Mouse (Mus musculus) heart, postnatal 0 days (tissue): Measurements from ENCODE around the gene Slc30a1. TPM values are rescaled to one million over a fixed set of nuclear protein-coding genes. Genes with fewer than 3 reads are reported as not detected.

Source experiments
- ATAC-seq: fragments of 200-750 bp; cut with Nextera tagmentation; 2 replicates; pipeline ENCODE4 v1.8.0; 2017; ENCODE audit warnings: low read depth, moderate number of reproducible peaks, moderate library complexity; ENCODE audit not compliant: insufficient read depth
- DNase-seq: peaks from one replicate; pipeline ENCODE4 v3.0.0-alpha.2; 2016; ENCODE audit warnings: low spot score
- H3K27ac ChIP-seq: fragments of 300-500 bp; sonication (generic); 2 replicates; pipeline ENCODE4 v1.5.1; 2014; ENCODE audit warnings: low read depth, mild to moderate bottlenecking
- H3K27me3 ChIP-seq: fragments of 300-500 bp; sonication (generic); 2 replicates; pipeline ENCODE4 v1.6.1; 2014; ENCODE audit warnings: low read length, mixed read lengths; ENCODE audit not compliant: control insufficient read depth, insufficient read depth
- H3K36me3 ChIP-seq: fragments of 300-500 bp; sonication (generic); replicated peaks from 2 replicates; pipeline ENCODE4 v1.6.1; 2014; ENCODE audit warnings: low read length, mixed read lengths; ENCODE audit not compliant: control insufficient read depth, insufficient read depth
- H3K4me1 ChIP-seq: fragments of 300-500 bp; sonication (generic); 2 replicates; pipeline ENCODE4 v1.6.1; 2014; ENCODE audit warnings: antibody characterized with exemption; ENCODE audit not compliant: control insufficient read depth, insufficient read depth
- H3K4me2 ChIP-seq: fragments of 300-500 bp; sonication (generic); 2 replicates; pipeline ENCODE4 v1.6.1; 2014; ENCODE audit warnings: low read depth, mild to moderate bottlenecking, low read length, moderate library complexity
- H3K4me3 ChIP-seq: fragments of 300-500 bp; sonication (generic); 2 replicates; pipeline ENCODE4 v1.5.1; 2014; ENCODE audit warnings: low read depth, low read length
- H3K9ac ChIP-seq: fragments of 300-500 bp; sonication (generic); replicated peaks from 2 replicates; pipeline ENCODE4 v1.6.1; 2014; ENCODE audit warnings: low read depth, low read length, mixed read lengths
- H3K9me3 ChIP-seq: fragments of 300-500 bp; sonication (generic); replicated peaks from 2 replicates; pipeline ENCODE4 v1.6.1; 2016; ENCODE audit warnings: low read length; ENCODE audit not compliant: control insufficient read depth
- CTCF ChIP-seq: IDR thresholded peaks from 2 replicates; pipeline ENCODE4 v1.5.1; 2016; ENCODE audit warnings: antibody characterized with exemption, control low read depth, low read depth
- EP300 ChIP-seq: IDR thresholded peaks from 2 replicates; pipeline ENCODE4 v1.6.1; 2016; ENCODE audit warnings: antibody characterized with exemption, low read depth
- WGBS: fragments of 180-500 bp; shearing (Covaris S2); extraction: QIAGEN DNeasy Blood & Tissue Kit; methylation state at CpG from one replicate; pipeline ENCODE4 v1.1.7; 2014; 5-methylcytosine and 5-hydroxymethylcytosine counted together
- polyA plus RNA-seq: library from polyadenylated mRNA; unstranded; fragments of >200 nt; fragmentation: Nextera tagmentation; extraction: Ambion mirVana; gene quantifications from 2 replicates; pipeline ENCODE4 v1.2.1, GENCODE M21; 2015
- total RNA-seq: library from RNA; depleted of rRNA; stranded (reverse); fragments of >200 nt; gene quantifications from 2 replicates; pipeline ENCODE4 v1.2.3, GENCODE M21; 2014; ENCODE audit warnings: low replicate concordance

Slc30a1 gene
- total and polyA plus RNA-seq, 2 experiments from 2014 or later: 3.6 to 20.0 TPM

DNA sequence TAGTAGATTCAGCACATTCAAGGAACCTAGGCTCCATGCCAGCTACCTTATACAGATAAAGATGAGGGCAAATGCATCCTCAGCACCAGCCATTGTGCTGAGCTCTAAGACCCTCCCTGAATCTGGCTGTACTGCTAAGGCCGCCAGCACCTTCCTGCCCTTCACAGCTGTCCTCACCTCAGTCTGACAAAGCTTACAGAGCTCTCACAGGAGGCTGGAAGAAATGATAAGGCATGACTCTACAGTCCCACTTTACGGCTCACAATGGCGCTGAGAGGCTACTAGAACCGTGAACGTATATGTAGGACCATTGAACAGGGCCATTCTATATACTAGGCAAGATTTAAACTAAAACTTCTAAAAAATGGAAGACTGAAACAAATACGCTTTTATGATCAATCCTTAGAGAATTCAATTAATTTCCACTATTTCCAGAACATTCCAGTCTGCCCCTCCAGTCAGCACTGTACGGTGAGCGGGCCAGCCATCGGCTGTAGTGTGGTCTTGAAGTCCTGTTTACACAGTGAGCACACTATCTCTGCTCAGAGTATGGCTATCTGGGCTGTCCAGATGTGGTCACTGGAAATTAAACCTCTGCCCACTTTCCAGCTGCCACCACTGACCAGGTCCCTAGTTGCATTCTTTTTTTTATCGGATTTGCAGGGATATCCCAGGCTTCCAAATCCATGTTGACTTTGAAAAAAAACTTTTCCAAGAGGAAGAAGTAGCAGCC, 23.9 kb upstream of the Slc30a1 start:
- Histone ChIP-seq H3K27ac (no peak overlapping the region), H3K9ac (no peak overlapping the region), H3K4me1 (peaks cover 19% of the 10 kb centered on the region; the same call in 1 of the 2 replicates), H3K4me2 (no peak overlapping the region), H3K36me3 (no peaks in the 10 kb centered on the region), H3K4me3 (no peak overlapping the region), H3K27me3 (no peaks in the 10 kb centered on the region), H3K9me3 (no peaks in the 10 kb centered on the region)
- no peak for TF ChIP-seq CTCF
- DNase-seq: no peak
- 58% methylated on average over 10 of the region's 10 CpGs for WGBS
- ATAC-seq: no peak

DNA sequence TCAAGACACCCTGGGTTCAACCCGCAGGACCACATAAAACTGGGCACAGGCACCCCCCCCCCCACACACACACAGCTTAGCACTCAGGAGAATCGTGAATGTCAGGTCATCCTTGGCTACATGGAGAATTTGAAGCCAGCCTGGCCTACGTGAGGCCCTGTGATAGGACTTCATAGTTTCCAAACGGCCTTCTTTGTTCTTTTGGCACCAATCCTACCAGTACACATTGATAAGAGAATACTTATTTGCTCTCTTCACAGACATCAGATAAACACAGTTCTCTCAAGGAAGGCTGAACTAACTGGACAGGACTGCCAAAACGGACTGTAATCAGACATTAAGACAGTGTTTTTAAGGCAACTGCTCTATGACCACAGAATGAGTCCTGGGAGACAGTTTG, 22.9 kb upstream of the Slc30a1 start:
- H3K4me1 ChIP-seq: peaks cover 12% of the 10 kb centered on the region; the same call in 1 of the 2 replicates

DNA sequence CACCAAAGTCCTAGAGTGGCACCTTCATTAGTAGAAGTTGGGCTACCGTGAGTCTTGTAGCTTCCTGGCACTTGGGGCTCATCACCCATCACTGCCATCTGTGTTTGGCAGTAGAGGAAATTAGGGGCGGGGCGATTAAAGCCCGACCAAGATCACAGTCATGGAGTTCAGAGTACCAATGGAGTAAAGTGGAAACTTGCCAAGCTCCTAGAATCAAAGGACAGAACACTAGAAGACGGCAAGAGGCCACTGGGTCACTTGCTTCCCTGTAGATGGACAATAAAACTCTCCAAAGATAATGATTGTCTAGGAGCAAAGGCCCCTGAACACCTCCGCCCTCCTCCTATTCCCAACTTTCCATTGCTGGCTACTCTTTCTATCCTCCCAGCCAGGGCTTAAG, 14.7 kb upstream of the Slc30a1 start:
- H3K36me3 ChIP-seq: no peaks in the 10 kb centered on the region
- 72% methylated on average over 6 of the region's 6 CpGs for WGBS

More for the DNA sequence above, 22.9 kb upstream of the Slc30a1 start:
- no peak overlapping the region for H3K4me3 ChIP-seq
- H3K36me3 ChIP-seq: no peaks in the 10 kb centered on the region
- H3K27me3 ChIP-seq: no peaks in the 10 kb centered on the region
- no peak overlapping the region for H3K9ac ChIP-seq
- WGBS: 51% methylated on average over 5 of the region's 5 CpGs
- no peak for DNase-seq
- no peak for ATAC-seq
- H3K27ac ChIP-seq: no peak overlapping the region
- no peak overlapping the region for H3K4me2 ChIP-seq
- H3K9me3 ChIP-seq: no peaks in the 10 kb centered on the region
- TF ChIP-seq CTCF: no peak
- no peak for TF ChIP-seq EP300

DNA sequence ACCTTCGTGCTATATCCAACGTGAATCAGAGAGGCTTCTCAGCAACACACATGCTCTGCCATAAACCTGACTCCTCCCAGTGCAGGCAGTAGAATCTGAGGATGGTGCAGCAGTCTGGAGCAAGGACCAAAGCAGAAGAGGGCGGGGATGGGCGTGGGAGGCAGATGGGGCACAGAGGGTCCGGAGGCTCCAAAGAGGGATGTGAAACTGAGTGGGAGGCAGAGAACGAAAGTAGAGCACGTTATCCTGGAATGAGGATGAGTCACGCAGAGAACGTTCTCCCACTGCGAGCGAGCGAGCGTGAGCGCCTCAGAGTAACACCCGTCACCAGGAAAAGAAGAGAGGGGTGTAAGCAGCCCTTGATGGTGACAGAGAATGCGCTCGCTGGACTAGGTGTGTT, 12.2 kb upstream of the Slc30a1 start:
- no peak overlapping the region for H3K4me3 ChIP-seq
- no peaks in the 10 kb centered on the region for H3K36me3 ChIP-seq
- ATAC-seq (peak; percentile 47; the same call in 1 of the 2 replicates), DNase-seq (no peak)
- H3K9ac ChIP-seq: no peak overlapping the region
- peak overlapping the region; percentile 35 for H3K4me2 ChIP-seq
- TF ChIP-seq CTCF: no peak
- TF ChIP-seq EP300: no peak
- H3K27me3 ChIP-seq: no peaks in the 10 kb centered on the region
- H3K4me1 ChIP-seq: 0 out of 2 replicates have a peak, but pooled peaks cover 6% of the 10 kb centered on the region
- WGBS: 61% methylated on average over 17 of the region's 17 CpGs
- H3K27ac ChIP-seq: no peak overlapping the region
- no peaks in the 10 kb centered on the region for H3K9me3 ChIP-seq

More for the DNA sequence above, 14.7 kb upstream of the Slc30a1 start:
- ATAC-seq: no peak
- TF ChIP-seq CTCF (no peak), EP300 (no peak)
- H3K9ac ChIP-seq: no peak overlapping the region
- H3K27me3 ChIP-seq: no peaks in the 10 kb centered on the region
- DNase-seq: no peak
- no peak overlapping the region for H3K4me2 ChIP-seq
- 0 out of 2 replicates have a peak, but pooled peaks cover under 1% of the 10 kb centered on the region for H3K4me1 ChIP-seq
- H3K4me3 ChIP-seq: no peak overlapping the region
- H3K27ac ChIP-seq: no peak overlapping the region
- no peaks in the 10 kb centered on the region for H3K9me3 ChIP-seq

DNA sequence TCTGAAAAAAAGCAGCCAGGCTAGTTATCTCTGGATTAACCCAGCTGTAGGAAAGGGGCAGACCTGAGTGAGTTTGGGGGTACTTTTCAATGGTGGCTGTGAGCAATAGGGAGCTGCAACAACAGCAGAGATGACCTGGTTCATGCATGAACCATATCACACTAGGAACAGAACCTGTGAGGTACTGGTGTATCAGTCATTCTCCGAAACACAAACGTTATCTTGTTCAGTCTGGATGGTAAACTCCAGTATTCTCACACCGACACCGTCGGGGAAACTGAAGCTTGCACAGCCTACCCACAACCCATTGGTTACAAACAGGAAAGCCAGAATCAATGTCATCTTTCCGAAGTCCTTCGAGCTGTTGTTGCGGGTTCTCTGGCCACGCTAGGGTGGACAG, 11.7 kb upstream of the Slc30a1 start:
- Histone ChIP-seq H3K27ac (no peak overlapping the region), H3K9me3 (no peaks in the 10 kb centered on the region), H3K9ac (no peak overlapping the region), H3K4me3 (no peak overlapping the region), H3K4me1 (0 out of 2 replicates have a peak, but pooled peaks cover 6% of the 10 kb centered on the region), H3K36me3 (no peaks in the 10 kb centered on the region), H3K4me2 (no peak overlapping the region), H3K27me3 (no peaks in the 10 kb centered on the region)
- WGBS: 84% methylated on average over 9 of the region's 9 CpGs
- no peak for TF ChIP-seq CTCF
- ATAC-seq (no peak), DNase-seq (no peak)
